Mouse (Mus musculus): ENCODE results near the gene Lrrc4b.

The Lrrc4b gene

DNA sequence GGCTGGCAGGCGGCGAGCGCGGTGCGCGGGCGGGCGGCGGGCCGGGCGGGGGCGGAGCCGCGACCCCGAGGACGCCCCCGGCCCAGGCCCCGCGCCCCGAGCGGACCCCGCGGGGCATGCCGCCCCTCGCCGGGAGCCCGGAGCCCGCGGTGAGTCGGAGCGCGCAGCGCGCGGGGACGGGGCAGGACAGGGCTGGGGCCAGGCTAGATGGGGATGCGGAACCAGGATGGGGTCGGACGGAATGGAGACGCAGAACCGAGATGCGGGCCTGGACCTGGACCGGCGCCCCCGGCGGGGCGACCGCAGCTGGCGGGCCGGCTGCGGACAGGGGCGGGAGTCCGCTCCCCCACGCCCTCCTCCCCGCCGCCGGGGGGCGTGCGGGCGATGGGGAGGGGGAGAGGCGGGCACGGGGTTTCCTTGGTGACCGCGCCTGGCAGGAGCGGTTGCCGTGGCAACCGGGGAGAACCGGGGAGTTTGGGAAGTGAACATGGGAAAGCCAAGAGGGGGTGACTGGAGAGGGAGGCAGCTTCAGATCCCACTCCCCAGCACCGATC is at the start of gene Lrrc4b:
Gene Lrrc4b, plus strand, starts transcription at position 51 of the 554 bp plus-strand sequence.
- DNase-seq (ENCODE audit: low spot score in 2 of 2) = no peak

DNA sequence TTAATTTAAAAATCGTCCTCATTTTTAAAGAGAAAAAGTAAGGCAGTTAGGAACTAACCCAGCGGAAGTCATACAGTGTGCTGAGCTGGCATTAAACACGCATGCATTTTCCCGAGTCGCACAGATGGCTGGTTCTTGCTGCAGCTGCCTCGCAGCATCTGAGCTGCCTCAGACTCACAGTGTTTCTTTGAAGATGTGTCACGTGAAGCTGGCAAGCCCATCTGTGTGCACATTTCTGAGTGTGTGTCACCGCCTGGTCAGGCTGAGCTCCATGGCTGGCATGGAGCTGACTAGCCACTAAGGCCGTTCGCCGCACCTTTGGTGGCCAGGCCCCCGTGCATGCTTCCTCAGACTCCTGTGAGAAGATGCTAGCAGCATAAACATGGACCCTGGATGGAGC is 46.3 kb upstream of the Lrrc4b start:
- no peak for DNase-seq (ENCODE audit: low spot score in 2 of 2)

DNA sequence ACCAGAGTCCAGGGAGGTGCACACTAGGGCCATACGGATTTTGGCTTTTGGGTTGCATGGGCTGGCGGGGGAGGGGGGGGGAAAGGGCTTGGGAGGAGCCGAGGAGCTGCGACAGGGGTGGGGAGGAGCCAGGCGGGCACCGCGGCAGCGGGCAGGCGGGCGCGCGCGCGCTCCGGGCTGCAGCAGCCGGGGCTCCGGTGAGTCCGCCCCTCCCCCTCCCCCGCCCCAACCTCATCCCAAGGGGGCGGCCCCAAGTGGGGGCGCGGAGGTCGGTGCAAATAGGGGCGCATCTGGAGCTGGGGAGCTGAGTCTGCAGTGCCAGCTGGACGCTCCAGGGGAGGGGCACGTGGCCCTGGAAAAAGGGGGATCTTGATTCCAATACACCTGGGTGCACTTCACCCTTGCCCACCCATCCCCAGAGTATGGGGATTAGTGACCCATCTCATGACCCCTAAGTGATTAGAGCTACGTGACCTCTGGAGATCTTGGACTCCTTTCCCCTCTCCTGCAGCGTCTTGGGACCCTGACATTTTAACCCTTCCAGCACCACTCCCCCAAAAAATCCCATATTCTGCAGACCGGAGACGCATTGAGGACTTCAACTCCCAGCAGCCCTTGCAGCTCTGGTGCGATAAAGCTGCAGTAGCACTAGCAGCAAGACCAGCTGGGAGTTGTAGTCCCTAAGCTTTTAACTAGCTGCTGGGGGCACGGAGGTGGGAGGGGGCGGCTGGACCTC is 44.7 kb upstream of the Lrrc4b start, which contains the start of gene Syt3:
Gene Syt3, plus strand, starts transcription at position 123 of the 736 bp plus-strand sequence.
- peak; percentile 44 to 62 for DNase-seq (ENCODE audit: low spot score in 2 of 2)

GRCm38 (mm10) chr7:44384716-44385059 is 44.1 kb upstream of the Lrrc4b start:
- peak in 1 of 2 experiments; percentile 55 for DNase-seq (ENCODE audit: low spot score in 2 of 2)

- no peak for DNase-seq (ENCODE audit: low spot score in 2 of 2)
These were observed 43.1 kb upstream of the Lrrc4b start, which contains the start of gene 1700008O03Rik for GRCm38 (mm10) chr7:44385720-44386119. Gene 1700008O03Rik (minus strand): TSS chr7:44385820.

DNA sequence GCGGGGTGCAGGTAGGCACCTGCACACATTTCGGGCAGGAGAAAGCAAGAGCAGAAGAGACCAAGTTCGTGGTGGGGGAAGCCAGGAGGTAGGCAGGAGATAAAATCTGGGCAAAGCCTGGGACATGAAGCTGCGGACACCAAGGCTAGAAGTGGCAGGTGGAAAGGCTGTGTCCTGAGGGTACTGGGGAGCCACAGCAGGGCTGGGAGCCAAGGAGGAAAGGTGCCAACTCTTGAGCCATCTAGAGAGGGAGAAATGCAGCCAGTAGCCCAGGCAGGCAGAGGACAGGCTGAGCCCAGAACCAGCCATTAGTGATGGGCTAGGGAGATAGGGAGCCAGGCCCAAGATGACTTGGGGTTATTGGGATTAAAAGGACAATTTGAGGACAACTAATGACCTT is 37.0 kb upstream of the Lrrc4b start:
- no peak for DNase-seq (ENCODE audit: low spot score in 2 of 2)

DNA sequence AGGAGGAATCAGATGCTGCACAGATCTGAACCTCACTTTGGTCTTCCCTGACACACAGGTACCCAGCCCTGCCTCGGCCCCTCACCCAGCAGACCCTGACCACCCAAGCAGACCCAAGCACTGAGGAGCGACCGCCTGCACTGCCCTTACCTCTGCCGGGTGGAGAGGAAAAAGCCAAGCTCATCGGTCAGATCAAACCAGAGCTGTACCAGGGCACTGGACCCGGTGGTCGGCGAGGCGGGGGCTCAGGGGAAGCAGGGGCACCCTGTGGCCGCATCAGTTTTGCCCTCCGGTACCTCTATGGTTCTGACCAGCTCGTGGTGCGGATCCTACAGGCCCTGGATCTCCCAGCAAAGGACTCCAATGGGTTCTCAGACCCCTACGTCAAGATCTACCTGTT is 36.5 kb upstream of the Lrrc4b start:
- DNase-seq (ENCODE audit: low spot score in 2 of 2) = no peak

DNA sequence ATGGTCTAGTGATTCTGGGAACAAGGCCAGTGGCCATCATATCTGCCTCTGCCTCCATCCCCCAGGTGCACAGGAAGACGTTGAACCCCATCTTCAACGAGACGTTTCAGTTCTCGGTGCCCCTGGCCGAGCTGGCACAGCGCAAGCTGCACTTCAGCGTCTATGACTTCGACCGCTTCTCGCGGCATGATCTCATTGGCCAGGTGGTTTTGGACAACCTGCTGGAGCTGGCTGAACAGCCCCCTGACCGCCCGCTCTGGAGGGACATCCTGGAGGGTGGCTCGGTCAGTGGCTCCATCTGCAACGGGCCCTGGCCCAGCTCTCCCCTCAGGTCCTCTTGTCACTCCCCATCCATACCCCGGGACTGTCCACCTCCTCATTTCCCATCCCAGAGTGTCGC is 35.5 kb upstream of the Lrrc4b start:
- DNase-seq (ENCODE audit: low spot score in 2 of 2) = no peak

DNA sequence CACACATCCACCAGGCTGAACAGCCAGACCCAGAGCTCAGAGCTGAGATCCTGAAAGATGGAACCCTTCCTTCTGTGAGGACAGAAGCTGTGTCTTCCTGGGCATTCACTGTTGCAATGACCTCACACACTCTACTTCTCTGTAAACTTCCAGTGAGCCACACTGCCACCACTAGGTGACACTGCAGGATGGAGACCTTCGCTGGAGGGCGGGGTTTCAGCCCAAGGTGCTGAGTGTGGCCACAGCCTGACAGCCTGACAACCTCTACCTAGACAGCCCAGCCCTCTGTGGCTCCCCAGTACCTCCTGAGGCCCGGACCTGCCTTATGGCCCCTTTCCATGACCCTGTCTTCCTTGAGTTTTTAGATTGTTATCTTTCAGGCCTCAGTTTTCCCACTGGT is 30.2 kb upstream of the Lrrc4b start:
- peak in 1 of 2 experiments; percentile 16 for DNase-seq (ENCODE audit: low spot score in 2 of 2)

DNA sequence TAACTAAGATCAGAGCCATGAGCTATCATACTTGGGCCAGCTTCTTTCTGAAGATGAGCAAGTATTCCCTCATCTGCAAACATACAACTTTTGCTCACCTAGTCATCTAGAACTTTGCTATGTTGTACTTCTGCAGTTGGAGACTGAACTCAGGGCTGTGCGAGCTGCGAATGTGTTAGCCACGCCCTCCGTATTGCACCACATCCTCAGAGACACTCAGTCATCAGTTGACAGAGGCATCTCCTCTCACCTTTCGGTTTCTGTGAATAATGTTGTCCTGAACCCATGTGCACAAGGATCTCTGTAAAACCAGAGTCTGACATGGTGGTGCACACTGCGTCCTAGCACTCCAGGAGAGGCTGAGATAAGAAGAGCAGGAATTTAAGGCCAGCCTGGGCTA is 27.1 kb upstream of the Lrrc4b start:
- no peak for DNase-seq (ENCODE audit: low spot score in 2 of 2)

DNA sequence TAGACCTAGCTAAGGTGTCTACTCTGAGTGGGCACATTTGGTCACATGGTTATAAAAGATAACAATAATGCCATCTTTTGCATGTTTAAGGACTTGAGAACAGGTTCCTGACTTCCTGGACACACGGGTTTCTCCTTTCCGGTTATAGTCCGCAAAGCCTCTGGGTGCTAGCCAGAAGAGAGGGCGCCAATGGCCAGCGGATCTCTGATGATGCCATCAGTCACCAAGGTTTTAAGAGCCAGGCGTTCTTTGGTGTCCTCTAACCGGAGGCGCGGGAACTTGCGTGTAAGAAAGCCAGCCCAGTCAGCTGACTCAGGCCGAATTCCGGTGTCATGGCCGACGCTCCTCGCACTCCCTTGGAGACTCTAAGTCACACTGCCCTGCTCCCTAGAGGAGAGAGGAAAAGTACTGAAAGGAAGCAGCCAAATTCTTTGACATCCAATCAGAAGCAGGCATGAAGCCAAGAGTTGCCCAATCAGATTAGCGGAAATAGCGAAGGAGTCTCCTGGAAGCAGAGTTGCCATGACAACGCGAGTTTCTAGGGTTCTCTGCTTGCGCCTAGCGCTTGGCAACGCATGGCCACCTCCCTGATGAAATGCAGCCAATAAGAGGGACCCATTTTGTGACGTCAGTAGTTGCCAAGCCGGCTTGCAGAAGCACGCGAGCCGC is 23.3 kb upstream of the Lrrc4b start:
- DNase-seq (ENCODE audit: low spot score in 2 of 2) = peak; percentile 40 to 78

- no peak for DNase-seq (ENCODE audit: low spot score in 2 of 2)
These were observed 22.8 kb upstream of the Lrrc4b start for GRCm38 (mm10) chr7:44406015-44406355.

DNA sequence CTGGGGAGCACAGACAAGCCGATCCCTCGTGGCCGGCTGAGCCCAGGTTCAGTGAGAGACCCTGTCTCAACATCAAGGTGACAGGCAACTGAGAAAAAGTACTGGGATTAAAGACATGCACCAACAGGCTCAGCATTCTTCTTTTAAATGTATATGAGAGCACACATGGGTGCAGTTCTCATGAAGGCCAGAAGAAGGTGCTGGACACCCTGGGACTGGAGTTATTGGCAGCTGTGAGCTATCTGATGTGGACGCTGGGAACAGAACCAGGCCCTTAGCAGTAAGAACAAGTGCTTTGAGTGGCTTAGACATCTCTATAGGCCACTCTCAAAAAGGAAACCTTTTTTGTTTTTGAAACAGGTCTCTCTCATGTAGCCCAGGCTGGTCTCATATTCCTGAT is 17.7 kb upstream of the Lrrc4b start:
- DNase-seq (ENCODE audit: low spot score in 2 of 2) = no peak

- DNase-seq (ENCODE audit: low spot score in 2 of 2) = no peak
These were observed 15.5 kb upstream of the Lrrc4b start for GRCm38 (mm10) chr7:44413307-44413706.

GRCm38 (mm10) chr7:44427666-44428065 is 1.2 kb upstream of the Lrrc4b start:
- no peak for DNase-seq (ENCODE audit: low spot score in 2 of 2)

DNA sequence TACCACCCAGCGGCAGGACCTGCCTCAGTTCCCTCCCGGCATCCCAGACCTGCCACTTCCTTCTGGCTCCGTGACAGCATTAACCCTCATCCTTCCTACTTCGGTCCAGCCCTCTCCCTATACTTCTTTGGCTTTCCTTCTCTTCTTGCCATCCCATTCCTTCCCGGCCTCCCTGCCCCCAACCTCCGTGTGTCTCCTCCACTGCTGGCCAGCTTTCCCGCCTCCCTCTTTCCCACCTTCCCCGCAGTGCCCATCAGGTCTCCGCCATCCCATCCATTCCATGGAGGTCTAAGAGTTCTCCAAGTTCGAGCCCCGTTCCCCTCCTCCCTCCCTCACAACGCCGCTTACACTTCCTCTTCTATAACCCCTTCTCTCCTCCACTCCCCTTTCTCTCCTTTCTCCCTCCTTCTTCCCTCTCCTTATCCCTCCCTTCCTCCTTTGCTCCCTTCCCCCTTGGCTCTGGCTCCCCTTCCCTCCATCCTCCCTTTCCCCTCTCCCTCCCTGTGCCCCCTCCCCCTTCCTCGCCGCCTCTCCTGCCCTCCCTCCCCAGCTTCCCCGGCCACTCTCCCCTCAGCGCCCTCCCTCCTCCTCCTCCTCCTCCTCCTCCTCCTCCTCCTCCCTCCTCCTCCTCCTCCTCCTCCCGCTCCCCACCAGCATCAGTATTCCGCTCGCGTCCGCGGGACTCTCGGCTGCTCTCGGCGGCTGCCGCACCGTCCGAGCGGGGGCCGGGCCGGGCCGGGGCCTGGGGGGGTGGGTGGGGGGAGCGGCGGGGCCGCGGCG is 457 bp upstream of the Lrrc4b start:
- DNase-seq (ENCODE audit: low spot score in 2 of 2) = no peak

GRCm38 (mm10) chr7:44429534-44430488 is 993 bp downstream of the Lrrc4b start:
- DNase-seq (ENCODE audit: low spot score in 2 of 2) = no peak

- DNase-seq (ENCODE audit: low spot score in 2 of 2) = no peak
These were observed 3.7 kb downstream of the Lrrc4b start for GRCm38 (mm10) chr7:44432550-44432949.

GRCm38 (mm10) chr7:44433371-44433770 is 4.6 kb downstream of the Lrrc4b start:
- DNase-seq (ENCODE audit: low spot score in 2 of 2) = no peak

DNA sequence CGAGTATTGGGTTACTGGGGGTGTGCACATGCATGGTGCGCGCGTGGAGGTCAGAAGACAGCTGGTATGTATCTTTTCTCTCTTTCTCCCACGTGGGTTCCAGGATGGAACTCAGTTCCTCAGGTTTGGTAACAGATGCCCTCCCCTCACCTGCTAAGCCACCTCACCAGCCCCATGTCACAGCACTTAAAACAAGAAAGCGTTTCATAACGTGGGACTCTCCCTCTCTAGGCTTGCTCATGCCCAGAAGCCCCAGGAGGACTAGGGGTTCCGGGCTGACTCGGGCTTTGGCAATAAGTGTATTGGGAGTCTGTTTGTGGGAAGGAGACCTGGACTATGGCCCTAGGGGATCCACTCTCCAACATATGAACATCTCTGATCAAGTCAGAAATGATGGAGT is 5.3 kb downstream of the Lrrc4b start:
- no peak for DNase-seq (ENCODE audit: low spot score in 2 of 2)

GRCm38 (mm10) chr7:44435796-44436195 is 7.0 kb downstream of the Lrrc4b start:
- no peak for DNase-seq (ENCODE audit: low spot score in 2 of 2)
